Mouse (Mus musculus): ENCODE results near the gene Treh. TPM values are rescaled to one million over a fixed set of nuclear protein-coding genes. Genes with fewer than 3 reads are reported as not detected.
A peak's percentile ranks its signal among the peaks of the same experiment; 100 is the strongest.

The Treh gene
- polyA plus RNA-seq, 1 experiment from 2014 or later = not detected

DNA sequence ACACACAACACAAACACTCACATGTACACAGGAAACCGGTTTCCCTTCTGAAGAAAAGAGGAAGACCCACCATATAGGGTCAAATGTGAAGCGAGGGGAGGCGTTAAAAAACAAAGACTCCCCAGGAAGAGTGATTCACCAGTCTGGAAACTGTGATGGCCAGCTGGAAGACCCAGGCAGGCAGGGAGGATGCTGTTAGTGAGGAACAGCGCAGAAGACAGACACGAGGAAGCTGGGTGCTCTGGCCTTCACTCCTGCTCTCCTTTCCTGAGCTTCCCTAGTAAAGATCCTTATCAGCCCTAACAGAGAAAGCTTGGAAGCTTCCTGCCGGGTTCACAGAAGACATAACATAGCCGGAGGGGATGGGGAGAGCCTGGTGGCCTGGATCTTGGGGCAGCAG, 50.0 kb downstream of the Treh start:
- H3K9ac ChIP-seq (ENCODE audit: low read depth, low read length) = no peak overlapping the region
- H3K27ac ChIP-seq (ENCODE audit: low read length) = no peak overlapping the region
- no peaks in the 10 kb centered on the region for H3K36me3 ChIP-seq (ENCODE audit: control insufficient read depth, insufficient read depth)
- no peak overlapping the region for H3K4me2 ChIP-seq (ENCODE audit: low read depth, low read length)
- H3K4me1 ChIP-seq (ENCODE audit: control insufficient read depth, low read depth, low read length) = peaks cover 10% of the 10 kb centered on the region
- WGBS (ENCODE audit: insufficient replicate concordance) = 23% methylated on average over 7 of the region's 7 CpGs
- H3K4me3 ChIP-seq (ENCODE audit: low read depth, low read length) = no peak overlapping the region
- H3K9me3 ChIP-seq (replicated peaks; ENCODE audit: control insufficient read depth, low read length) = no peaks in the 10 kb centered on the region
- H3K27me3 ChIP-seq (ENCODE audit: control insufficient read depth, insufficient read depth, low read depth, low read length) = no peaks in the 10 kb centered on the region; the same call in 1 of the 2 replicates
- ATAC-seq (ENCODE audit: low read depth) = no peak

DNA sequence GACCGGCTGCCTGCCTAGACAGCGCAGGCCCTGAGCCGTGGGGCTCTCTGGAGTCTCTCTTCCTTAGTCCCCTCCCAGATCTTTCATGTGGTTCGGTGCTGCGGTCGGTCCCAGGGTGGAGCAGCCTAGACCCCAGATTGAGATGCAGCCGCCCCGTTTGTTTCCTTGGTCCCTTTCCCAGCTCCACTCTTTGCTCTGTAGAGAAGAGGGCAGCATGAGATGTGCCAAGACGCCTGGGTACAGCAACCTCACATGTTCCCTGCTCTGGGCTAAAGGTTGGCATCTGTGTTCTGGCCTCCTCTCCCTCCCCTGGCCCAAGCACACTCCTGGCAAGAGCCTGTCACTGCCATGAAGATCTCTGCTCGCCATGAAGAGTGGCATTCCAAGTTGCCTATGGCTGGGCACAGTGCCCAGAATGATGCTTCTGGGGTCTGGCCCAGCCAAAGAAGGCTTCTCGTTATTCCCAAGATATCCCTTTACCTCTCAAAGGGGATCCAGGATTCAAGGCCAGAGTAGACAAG, 50.5 kb downstream of the Treh start:
- Histone ChIP-seq H3K4me1 (ENCODE audit: control insufficient read depth, low read depth, low read length) (peaks cover 10% of the 10 kb centered on the region), H3K9me3 (replicated peaks; ENCODE audit: control insufficient read depth, low read length) (no peaks in the 10 kb centered on the region), H3K27me3 (ENCODE audit: control insufficient read depth, insufficient read depth, low read depth, low read length) (no peaks in the 10 kb centered on the region; the same call in 1 of the 2 replicates), H3K36me3 (ENCODE audit: control insufficient read depth, insufficient read depth) (no peaks in the 10 kb centered on the region), H3K9ac (ENCODE audit: low read depth, low read length) (no peak overlapping the region), H3K4me2 (ENCODE audit: low read depth, low read length) (no peak overlapping the region), H3K27ac (ENCODE audit: low read length) (no peak overlapping the region), H3K4me3 (ENCODE audit: low read depth, low read length) (no peak overlapping the region)
- no peak for ATAC-seq (ENCODE audit: low read depth)
- WGBS (ENCODE audit: insufficient replicate concordance) = 58% methylated on average over 11 of the region's 11 CpGs

DNA sequence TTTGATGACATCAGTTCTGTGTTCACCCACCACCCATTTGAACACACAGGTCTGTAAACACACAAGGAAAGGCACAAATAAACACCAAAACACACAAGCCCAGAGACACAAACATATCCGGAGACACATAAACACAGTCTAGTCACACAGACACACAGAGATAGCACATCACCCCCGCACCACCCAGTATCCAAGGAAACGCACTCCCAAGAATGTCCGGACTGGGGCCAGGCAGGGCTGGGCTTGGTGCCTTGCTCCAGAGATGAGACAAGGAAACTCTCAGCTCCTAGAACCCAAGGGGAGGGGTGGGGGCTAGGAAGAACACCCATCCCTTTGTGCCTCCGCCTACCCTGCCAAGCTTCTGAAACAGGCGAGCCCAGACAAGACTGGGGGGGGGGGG, 51.2 kb downstream of the Treh start:
- WGBS (ENCODE audit: insufficient replicate concordance) = 62% methylated on average over 6 of the region's 6 CpGs
- H3K27me3 ChIP-seq (ENCODE audit: control insufficient read depth, insufficient read depth, low read depth, low read length) = no peaks in the 10 kb centered on the region; the same call in 1 of the 2 replicates
- no peak overlapping the region for H3K27ac ChIP-seq (ENCODE audit: low read length)
- H3K9me3 ChIP-seq (replicated peaks; ENCODE audit: control insufficient read depth, low read length) = no peaks in the 10 kb centered on the region
- ATAC-seq (ENCODE audit: low read depth) = no peak
- H3K4me1 ChIP-seq (ENCODE audit: control insufficient read depth, low read depth, low read length) = peaks cover 10% of the 10 kb centered on the region
- H3K9ac ChIP-seq (ENCODE audit: low read depth, low read length) = no peak overlapping the region
- H3K4me2 ChIP-seq (ENCODE audit: low read depth, low read length) = no peak overlapping the region
- no peaks in the 10 kb centered on the region for H3K36me3 ChIP-seq (ENCODE audit: control insufficient read depth, insufficient read depth)
- no peak overlapping the region for H3K4me3 ChIP-seq (ENCODE audit: low read depth, low read length)

DNA sequence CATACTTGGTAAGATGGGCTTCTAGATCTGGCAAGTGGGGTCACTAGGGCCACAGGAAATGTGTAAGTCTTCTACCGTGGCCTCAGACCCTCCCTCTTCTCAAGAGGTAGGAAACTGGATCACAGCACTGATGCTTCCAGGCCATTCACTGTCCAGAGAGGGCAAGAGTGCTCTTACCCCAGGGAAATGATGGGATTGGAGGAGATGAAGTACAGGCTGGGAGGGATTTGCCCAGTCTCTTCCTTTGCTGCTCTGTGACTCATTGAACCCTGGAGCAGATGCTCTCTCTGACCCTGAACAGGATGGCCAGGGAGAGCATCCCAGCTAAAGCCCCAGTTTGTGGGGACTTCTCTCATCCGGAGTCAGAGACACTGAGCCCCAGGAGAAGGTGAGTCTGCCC, 51.6 kb downstream of the Treh start:
- WGBS (ENCODE audit: insufficient replicate concordance) = 60% methylated on average over 2 of the region's 2 CpGs
- Histone ChIP-seq H3K9me3 (replicated peaks; ENCODE audit: control insufficient read depth, low read length) (no peaks in the 10 kb centered on the region), H3K27ac (ENCODE audit: low read length) (no peak overlapping the region), H3K4me2 (ENCODE audit: low read depth, low read length) (no peak overlapping the region), H3K4me1 (ENCODE audit: control insufficient read depth, low read depth, low read length) (peaks cover 10% of the 10 kb centered on the region), H3K36me3 (ENCODE audit: control insufficient read depth, insufficient read depth) (no peaks in the 10 kb centered on the region), H3K4me3 (ENCODE audit: low read depth, low read length) (no peak overlapping the region), H3K27me3 (ENCODE audit: control insufficient read depth, insufficient read depth, low read depth, low read length) (no peaks in the 10 kb centered on the region; the same call in 1 of the 2 replicates), H3K9ac (ENCODE audit: low read depth, low read length) (no peak overlapping the region)
- ATAC-seq (ENCODE audit: low read depth) = no peak

DNA sequence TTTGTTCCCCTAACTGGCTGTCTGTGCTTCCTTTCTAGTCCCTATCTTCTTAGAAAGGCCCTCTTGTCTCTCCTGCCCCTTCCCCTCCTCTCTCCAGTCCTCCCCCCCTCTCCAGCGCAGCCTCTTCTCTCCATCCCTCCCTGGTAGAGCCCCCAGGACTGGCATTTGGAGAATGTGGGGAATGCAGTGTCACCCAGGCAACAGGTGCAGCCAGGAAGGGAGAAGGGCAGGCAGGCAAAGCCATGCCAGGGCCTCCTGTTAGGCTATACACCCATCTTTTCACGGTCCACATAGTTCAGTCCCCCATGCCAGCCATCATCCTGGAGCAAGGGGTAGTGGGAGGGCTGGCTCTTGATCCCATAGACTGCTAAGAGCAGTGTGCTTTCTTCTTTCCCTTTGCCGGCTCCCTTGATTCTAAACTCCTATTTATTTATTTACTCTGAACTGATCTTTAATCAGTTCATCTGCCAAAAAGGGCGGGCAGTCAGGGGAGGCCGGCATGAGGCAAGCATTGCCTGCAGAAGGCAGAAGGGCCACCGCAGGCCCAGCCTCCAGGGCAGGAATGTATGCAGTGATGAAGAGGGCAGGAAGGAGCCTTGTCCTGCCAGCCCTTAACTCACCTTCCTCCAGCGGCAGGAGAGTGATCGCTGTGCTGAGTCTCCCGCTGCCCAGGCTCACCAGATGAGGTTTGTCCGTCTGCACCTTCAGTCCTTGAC, 53.6 kb downstream of the Treh start:
- H3K9me3 ChIP-seq (replicated peaks; ENCODE audit: control insufficient read depth, low read length) = no peaks in the 10 kb centered on the region
- no peaks in the 10 kb centered on the region; the same call in 1 of the 2 replicates for H3K27me3 ChIP-seq (ENCODE audit: control insufficient read depth, insufficient read depth, low read depth, low read length)
- no peak overlapping the region for H3K9ac ChIP-seq (ENCODE audit: low read depth, low read length)
- 50% methylated on average over 10 of the region's 10 CpGs for WGBS (ENCODE audit: insufficient replicate concordance)
- no peak overlapping the region for H3K4me2 ChIP-seq (ENCODE audit: low read depth, low read length)
- ATAC-seq (ENCODE audit: low read depth) = no peak
- no peak overlapping the region for H3K4me3 ChIP-seq (ENCODE audit: low read depth, low read length)
- H3K4me1 ChIP-seq (ENCODE audit: control insufficient read depth, low read depth, low read length) = no peaks in the 10 kb centered on the region; the same call in none of the 2 replicates
- H3K36me3 ChIP-seq (ENCODE audit: control insufficient read depth, insufficient read depth) = no peaks in the 10 kb centered on the region
- no peak overlapping the region for H3K27ac ChIP-seq (ENCODE audit: low read length)

DNA sequence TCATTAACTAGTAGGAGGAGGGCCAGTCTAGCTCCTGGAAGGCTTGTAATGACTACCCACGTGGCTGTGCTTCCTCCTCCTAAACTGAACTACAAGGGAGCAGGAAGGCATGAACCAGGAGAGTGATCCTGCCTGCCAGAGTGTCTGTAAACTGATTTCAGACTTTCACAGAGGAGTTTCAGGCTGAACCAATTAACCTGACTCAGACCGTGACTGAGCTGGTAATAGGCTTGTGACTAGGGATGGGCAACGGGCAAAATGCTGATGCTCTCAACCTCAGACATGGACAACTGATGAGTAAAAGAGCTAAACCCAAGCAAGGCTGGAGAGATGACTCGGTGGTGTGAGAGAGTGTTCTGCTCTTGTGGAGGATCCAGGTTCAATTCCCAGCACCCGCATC, 54.4 kb downstream of the Treh start:
- no peak overlapping the region for H3K4me3 ChIP-seq (ENCODE audit: low read depth, low read length)
- peaks cover 7% of the 10 kb centered on the region for H3K4me1 ChIP-seq (ENCODE audit: control insufficient read depth, low read depth, low read length)
- H3K4me2 ChIP-seq (ENCODE audit: low read depth, low read length) = no peak overlapping the region
- no peak overlapping the region for H3K9ac ChIP-seq (ENCODE audit: low read depth, low read length)
- no peaks in the 10 kb centered on the region for H3K36me3 ChIP-seq (ENCODE audit: control insufficient read depth, insufficient read depth)
- 54% methylated on average over 5 of the region's 5 CpGs for whole genome bisulfite sequencing (ENCODE audit: insufficient replicate concordance)
- H3K27ac ChIP-seq (ENCODE audit: low read length) = no peak overlapping the region
- ATAC-seq (ENCODE audit: low read depth) = no peak
- peaks cover 4% of the 10 kb centered on the region; the same call in 1 of the 2 replicates for H3K27me3 ChIP-seq (ENCODE audit: control insufficient read depth, insufficient read depth, low read depth, low read length)
- no peaks in the 10 kb centered on the region for H3K9me3 ChIP-seq (replicated peaks; ENCODE audit: control insufficient read depth, low read length)

DNA sequence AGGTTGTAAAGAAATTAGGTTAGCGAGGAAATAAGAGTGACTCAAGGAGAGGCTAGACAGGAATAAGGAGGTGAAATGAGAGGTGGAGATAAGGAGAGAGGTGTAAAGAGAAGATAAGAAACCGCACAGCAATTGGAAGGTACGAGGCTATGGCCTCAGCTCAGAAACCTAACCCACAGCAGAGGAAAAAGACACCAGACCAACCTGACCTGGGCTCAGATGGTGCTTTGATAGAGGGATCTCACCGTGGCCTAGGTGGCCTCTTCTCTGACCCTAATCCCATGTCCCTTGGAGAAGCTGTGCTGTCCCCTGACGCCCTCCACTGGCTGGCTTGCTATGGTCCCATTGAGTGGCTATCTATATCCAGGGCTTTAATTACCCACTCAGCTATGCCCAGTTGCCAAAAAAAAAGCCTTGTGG, 59.1 kb downstream of the Treh start:
- Histone ChIP-seq H3K4me2 (ENCODE audit: low read depth, low read length) (no peak overlapping the region), H3K4me3 (ENCODE audit: low read depth, low read length) (no peak overlapping the region), H3K9ac (ENCODE audit: low read depth, low read length) (no peak overlapping the region), H3K36me3 (ENCODE audit: control insufficient read depth, insufficient read depth) (no peaks in the 10 kb centered on the region), H3K27me3 (ENCODE audit: control insufficient read depth, insufficient read depth, low read depth, low read length) (peaks cover 42% of the 10 kb centered on the region), H3K9me3 (replicated peaks; ENCODE audit: control insufficient read depth, low read length) (no peaks in the 10 kb centered on the region), H3K27ac (ENCODE audit: low read length) (no peak overlapping the region), H3K4me1 (ENCODE audit: control insufficient read depth, low read depth, low read length) (peaks cover 15% of the 10 kb centered on the region)
- ATAC-seq (ENCODE audit: low read depth) = 0 out of 2 replicates have a peak, but pooled peaks have one; percentile 24
- WGBS (ENCODE audit: insufficient replicate concordance) = 18% methylated on average over 5 of the region's 5 CpGs

- no peak for ATAC-seq (ENCODE audit: low read depth)
- Histone ChIP-seq H3K9me3 (replicated peaks; ENCODE audit: control insufficient read depth, low read length) (no peaks in the 10 kb centered on the region), H3K4me1 (ENCODE audit: control insufficient read depth, low read depth, low read length) (peaks cover 15% of the 10 kb centered on the region), H3K4me2 (ENCODE audit: low read depth, low read length) (no peak overlapping the region), H3K4me3 (ENCODE audit: low read depth, low read length) (peak overlapping the region; percentile 55; the same call in 1 of the 2 replicates), H3K27ac (ENCODE audit: low read length) (no peak overlapping the region), H3K9ac (ENCODE audit: low read depth, low read length) (no peak overlapping the region; the same call in 1 of the 2 replicates), H3K36me3 (ENCODE audit: control insufficient read depth, insufficient read depth) (no peaks in the 10 kb centered on the region), H3K27me3 (ENCODE audit: control insufficient read depth, insufficient read depth, low read depth, low read length) (peaks cover 44% of the 10 kb centered on the region)
- WGBS (ENCODE audit: insufficient replicate concordance) = 36% methylated on average over 12 of the region's 12 CpGs
These were observed 60.0 kb downstream of the Treh start for GRCm38 (mm10) chr9:44732921-44733530.

Measured in liver, embryonic 16.5 days (tissue).